Mouse (Mus musculus): ENCODE measurements around the gene Plekhh2.
"Not testable (repeated sequence)": the region's sequence is repeated elsewhere in the genome, so short reads cannot be mapped to it uniquely, and the experiment has no call there.

Plekhh2 gene

GRCm38 (mm10) chr17:84512516-84513085, 906 bp downstream of the Plekhh2 start:
- DNase-seq (ENCODE audit: low spot score) = no peak

GRCm38 (mm10) chr17:84515901-84516300, 4.2 kb downstream of the Plekhh2 start:
- no peak for DNase-seq (ENCODE audit: low spot score)

DNA sequence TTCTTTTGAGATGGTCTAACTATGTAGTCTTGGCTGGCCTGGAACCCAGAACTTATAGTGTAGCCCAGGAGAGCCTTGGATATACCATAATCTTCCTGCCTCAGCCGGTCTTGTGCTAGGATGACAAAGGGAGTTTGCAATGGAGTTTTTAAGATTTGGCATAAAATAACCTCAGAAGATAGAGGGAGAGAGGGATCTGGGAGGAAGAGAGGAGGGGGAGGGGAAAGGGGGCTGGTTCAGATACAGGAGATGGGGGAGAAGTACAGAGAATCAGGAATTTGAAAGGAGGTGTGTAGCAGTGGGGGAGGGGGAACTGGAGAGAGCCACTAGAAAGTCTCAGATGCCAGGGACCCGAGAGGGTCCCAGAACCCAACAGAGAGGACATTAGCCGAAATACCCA, 7.7 kb downstream of the Plekhh2 start:
- DNase-seq (ENCODE audit: low spot score) = no peak

DNA sequence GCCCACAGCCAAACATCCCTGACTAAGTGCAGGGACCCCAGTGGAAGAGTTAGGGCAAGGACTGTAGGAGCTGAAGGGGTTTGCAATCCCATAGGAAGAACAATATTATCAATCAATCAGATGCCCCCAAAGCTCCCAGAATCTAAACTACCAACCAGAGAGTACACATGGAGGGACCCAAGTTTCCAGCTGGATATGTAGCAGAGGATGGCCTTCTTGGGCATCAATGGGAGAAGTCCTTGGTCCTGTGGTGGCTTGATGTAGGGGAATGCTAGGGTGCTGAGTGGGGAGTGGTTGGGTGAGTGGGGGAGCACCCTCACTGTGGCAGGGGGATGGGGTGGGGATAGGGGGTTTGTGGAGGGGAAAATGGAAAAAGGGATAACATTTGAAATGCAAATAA, 8.4 kb downstream of the Plekhh2 start:
- no peak for DNase-seq (ENCODE audit: low spot score)

GRCm38 (mm10) chr17:84529356-84529755, 17.7 kb downstream of the Plekhh2 start:
- DNase-seq (ENCODE audit: low spot score) = no peak

GRCm38 (mm10) chr17:84530202-84530796, 18.6 kb downstream of the Plekhh2 start:
- no peak for DNase-seq (ENCODE audit: low spot score)

DNA sequence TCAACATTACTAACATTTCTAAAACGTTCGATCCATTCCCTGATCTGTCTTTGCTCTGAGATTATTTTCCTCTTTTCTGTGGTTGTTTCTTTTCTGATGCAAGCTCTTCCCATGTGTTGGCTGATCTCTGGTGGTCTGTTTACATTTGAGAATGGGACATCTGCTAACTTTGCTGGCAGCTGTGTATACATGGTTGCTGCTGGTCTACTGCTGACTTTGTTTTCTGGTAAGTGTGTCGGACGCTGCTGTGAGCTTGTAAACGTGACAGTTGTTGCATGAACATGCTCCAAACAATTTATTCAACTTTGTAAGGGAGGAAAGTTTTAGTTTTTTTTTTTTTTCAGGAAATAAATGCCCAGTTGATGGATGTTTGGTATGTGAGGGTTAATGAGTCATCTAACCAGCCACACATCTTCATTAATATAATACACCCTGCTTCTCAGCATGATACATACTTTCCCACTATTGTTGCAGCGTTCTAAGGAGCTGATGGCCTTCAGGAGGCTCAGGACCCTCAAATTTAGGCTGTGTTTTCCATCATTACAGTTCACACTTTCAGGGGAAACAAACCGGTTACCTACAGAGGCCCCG, 21.3 kb downstream of the Plekhh2 start:
- DNase-seq (ENCODE audit: low spot score) = no peak

DNA sequence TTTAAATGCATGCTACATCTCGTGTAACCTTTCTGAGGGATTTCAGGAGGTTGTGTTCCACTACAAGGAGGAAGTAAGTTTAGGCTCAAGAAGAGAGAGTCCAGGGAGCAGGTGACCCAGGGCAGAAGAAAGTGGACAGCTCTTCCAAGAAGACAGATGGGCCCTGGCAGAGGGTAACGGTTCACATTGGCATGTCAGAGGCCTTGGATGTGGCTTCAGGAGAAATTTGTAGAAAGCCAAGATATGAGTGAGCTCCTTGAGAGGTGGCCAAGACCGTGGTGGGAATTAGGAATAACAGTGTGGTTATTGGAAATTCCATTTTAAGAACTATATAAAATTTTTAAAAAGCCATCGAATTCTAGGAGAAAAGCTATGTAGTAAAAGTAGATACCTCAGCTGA, 22.1 kb downstream of the Plekhh2 start:
- no peak for DNase-seq (ENCODE audit: low spot score)

GRCm38 (mm10) chr17:84534632-84535031, 22.9 kb downstream of the Plekhh2 start:
- DNase-seq (ENCODE audit: low spot score) = no peak

- no peak for DNase-seq (ENCODE audit: low spot score)
Measured at GRCm38 (mm10) chr17:84535226-84535625, 23.5 kb downstream of the Plekhh2 start.

DNA sequence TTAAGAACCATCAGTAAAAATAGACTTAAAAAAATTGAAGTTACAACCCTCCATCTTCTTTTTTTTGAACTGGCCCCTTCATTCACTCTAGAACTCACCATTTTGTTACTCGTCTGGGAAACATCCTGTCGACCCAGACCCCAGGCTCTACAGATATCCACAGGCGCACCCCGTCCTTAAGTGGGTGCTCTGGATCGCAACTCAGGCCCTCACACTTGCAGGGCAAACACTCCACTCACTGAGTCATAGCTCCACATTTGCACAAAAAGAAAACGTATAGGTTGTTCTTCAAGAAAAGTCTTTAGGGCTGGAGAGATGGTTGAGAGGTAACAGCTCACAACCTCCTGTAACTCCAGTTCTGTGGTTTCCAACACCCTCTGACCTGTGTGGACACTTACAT, 25.6 kb downstream of the Plekhh2 start:
- no peak for DNase-seq (ENCODE audit: low spot score)

- no peak for DNase-seq (ENCODE audit: low spot score)
Measured at GRCm38 (mm10) chr17:84537966-84538365, 26.3 kb downstream of the Plekhh2 start.

DNA sequence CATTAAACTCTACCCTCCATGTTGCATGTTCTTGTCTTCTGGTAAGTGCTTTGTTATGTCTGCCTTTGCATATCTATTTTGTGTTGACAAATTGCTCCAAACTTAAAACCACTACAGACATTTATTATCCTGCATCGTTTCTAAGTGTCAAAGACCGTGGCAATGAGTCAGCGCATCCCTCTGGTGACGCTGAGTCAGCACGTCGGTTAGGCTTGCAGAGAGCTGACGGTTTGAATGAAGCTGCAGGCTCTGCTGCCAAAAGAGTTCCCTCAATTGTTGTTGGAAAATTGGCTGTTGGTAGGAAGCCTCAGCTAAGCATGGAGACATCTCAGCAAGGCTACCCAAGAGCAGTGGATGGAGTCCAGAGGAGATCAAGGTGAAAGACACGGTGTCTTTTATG, 28.9 kb downstream of the Plekhh2 start:
- DNase-seq (ENCODE audit: low spot score) = no peak

- DNase-seq (ENCODE audit: low spot score) = no peak
Measured at GRCm38 (mm10) chr17:84550902-84551877, 39.5 kb downstream of the Plekhh2 start.

GRCm38 (mm10) chr17:84552230-84552629, 40.5 kb downstream of the Plekhh2 start:
- DNase-seq (ENCODE audit: low spot score) = no peak

DNA sequence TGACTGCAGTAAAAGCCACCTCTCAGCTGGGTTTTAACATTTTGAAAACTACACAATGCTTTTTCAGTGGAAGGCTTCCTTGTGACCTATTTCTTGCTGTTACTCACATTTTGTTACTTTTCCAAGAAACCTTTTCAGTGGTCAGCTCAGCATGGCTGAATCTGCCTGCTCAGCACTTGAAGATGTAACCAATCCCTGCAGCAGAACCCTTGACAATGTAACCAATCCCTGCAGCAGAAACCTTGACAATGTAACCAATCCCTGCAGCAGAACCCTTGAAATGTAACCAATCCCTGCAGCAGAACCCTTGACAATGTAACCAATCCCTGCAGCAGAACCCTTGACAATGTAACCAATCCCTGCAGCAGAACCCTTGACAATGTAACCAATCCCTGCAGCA, 52.6 kb downstream of the Plekhh2 start:
- not testable (repeated sequence) for DNase-seq (ENCODE audit: low spot score)

DNA sequence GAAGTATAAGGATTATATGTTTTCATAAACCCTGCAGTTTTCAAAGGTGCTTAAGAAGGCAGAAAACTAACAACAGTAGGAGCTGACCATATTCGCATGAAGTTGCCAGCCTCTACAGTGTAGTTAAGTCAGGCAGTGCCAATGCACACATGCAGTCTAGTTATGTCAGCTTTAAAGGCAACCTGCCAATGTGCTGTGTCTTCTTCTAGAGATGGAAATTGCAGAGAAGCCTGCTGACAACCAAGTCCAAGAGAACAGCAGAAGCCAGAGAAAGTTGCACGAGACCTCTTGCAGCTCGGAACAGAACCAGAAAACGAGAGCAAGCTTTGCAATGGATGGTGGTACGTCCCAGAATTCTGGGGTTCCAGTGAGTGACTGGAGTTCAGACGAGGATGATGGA, 54.1 kb downstream of the Plekhh2 start:
- DNase-seq (ENCODE audit: low spot score) = no peak

GRCm38 (mm10) chr17:84566773-84567555, 55.3 kb downstream of the Plekhh2 start:
- no peak for DNase-seq (ENCODE audit: low spot score)

DNA sequence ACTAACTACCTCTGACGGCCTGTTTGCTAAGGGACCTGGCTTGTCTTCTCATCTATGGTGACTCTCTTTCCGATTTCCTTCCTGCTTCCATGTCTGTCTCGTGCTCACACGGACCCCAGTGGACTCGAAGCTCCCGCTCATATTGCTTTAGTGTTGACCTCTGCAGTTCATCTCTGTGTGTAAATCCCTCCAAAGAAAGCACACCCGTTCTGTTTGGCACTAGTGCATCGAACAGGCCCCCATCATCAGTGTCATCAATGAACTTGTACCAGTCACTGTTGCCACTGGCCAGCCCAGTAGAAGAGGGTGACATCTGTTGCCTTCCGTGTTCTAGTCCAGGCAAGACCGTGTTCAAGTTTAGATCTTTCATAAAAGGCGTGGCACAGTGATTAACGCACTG, 57.1 kb downstream of the Plekhh2 start:
- DNase-seq (ENCODE audit: low spot score) = no peak

DNA sequence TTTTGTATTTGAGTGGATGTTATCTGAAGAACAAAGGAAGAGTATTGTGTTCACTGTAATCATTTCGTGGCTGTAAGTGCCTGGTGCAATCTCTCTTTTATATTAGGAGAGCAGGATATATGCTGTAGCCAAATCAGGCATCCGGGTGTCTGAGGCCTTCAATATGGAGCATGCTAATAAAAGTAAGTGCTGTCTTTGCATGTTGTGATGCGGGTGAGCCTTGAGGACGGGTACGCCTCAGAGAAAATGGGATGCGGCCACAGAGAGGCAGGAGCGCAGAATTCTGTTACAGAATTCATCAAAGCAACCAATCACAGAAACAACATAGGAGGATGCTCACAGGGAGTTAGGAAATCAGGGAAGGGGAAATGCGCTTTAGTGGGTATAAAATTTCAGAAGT, 58.1 kb downstream of the Plekhh2 start:
- DNase-seq (ENCODE audit: low spot score) = no peak

GRCm38 (mm10) chr17:84571629-84572028, 59.9 kb downstream of the Plekhh2 start:
- no peak for DNase-seq (ENCODE audit: low spot score)

- DNase-seq (ENCODE audit: low spot score) = no peak
Measured at GRCm38 (mm10) chr17:84573305-84573704, 61.6 kb downstream of the Plekhh2 start.
